Mouse (Mus musculus): Measurements from ENCODE around the gene Casp7. TPM values are rescaled to one million over a fixed set of nuclear protein-coding genes. Genes with fewer than 3 reads are reported as not detected.
A peak's percentile ranks its signal among the peaks of the same experiment; 100 is the strongest.
"Not testable (repeated sequence)": the region's sequence is repeated elsewhere in the genome, so short reads cannot be mapped to it uniquely, and the experiment has no call there.

The Casp7 gene
- total RNA-seq, 2 experiments from 2014 or later = 3.9 to 4.1 TPM

DNA sequence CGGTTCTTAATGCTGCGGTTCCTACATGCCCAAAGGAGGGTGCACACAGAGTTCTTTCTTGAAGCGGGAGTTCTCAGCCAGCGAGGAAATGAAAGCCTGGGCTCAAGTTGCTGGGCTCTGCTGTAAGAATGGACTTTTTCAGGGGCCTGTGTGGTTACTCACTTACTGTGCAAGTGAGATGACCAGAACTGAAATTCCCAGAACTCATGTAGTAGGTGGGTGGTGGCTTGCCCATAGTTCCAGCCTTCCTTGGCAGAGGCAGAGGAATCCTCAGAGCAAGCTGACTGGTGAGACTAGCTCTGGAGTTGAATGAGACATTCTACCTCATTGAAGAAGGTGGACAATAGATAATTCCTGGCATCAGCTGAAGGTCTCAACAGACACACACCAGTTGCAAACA lies 8.9 kb downstream of the Casp7 start:
- no peak for TF ChIP-seq CTCF (IDR thresholded peaks at IDR 0.05)
- Histone ChIP-seq H3K27ac (no peak overlapping the region), H3K4me3 (no peak overlapping the region)
- DNase-seq (ENCODE audit: extremely low spot score in 1 of 2, low spot score in 2 of 2) = no peak
- intact Hi-C loops (cut with DNase I) = no loop called here

DNA sequence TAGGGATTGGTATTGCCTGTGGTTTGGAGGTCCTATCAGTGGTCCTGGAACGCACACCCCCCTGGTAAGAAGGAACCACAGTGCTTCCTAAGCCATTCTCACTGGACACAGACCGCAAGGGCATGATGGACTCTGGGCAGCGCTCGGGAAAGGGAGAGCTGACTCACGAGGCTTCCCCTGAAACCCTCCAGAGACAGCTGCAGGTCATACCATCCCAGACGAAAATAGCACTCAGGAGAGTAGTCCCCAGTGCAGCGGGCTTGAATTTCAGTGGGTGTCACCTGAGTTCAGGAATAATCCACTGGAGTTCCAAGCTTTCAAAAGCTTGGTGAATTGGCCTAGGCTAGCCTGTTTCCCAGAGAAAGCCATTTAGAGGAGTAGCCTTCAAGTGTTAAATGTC lies 9.7 kb downstream of the Casp7 start:
- no peak for TF ChIP-seq CTCF (IDR thresholded peaks at IDR 0.05)
- H3K4me3 ChIP-seq = no peak overlapping the region
- no peak overlapping the region for H3K27ac ChIP-seq
- no peak for DNase-seq (ENCODE audit: extremely low spot score in 1 of 2, low spot score in 2 of 2)
- intact Hi-C loops (cut with DNase I) = no loop called here

DNA sequence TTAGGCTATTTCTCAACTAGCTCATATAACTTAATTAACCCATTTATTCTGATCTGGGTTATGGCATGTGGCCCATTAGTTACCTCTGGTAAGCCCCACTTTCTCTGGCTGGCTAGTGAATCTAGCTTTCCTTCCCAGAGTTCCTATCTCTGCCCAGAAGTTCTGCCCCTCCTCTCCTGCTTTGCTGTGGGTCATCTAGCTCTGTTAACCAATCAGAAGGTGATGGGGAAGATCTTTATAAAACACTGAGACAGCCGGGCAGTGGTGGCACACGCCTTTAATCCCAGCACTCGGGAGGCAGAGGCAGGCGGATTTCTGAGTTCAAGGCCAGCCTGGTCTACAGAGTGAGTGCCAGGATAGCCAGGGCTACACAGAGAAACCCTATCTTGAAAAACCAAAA lies 13.0 kb downstream of the Casp7 start:
- H3K4me3 ChIP-seq; intact Hi-C loops (cut with DNase I); DNase-seq (ENCODE audit: extremely low spot score in 1 of 2, low spot score in 2 of 2); H3K27ac ChIP-seq: not testable (repeated sequence)

DNA sequence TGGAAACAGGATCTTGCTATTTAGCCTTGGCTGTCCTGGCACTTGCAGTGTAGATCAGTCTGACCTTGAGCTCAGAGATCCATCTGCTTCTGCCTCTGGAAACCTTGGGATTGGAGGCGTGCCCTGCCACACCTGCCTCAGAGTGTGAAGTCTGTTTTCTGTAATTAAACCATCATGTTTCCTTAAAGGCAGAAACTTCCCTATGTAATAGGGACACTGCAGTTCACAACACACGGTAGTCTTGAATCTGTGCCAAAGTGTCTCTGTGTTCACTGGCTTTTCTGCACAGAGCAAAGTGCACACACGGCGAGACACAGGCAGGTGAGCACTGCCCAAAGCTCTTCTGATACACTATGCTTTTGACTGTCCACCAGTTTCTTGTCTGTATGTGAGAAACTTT lies 21.5 kb downstream of the Casp7 start:
- intact Hi-C loops (cut with DNase I) = no loop called here
- DNase-seq (ENCODE audit: extremely low spot score in 1 of 2, low spot score in 2 of 2) = no peak
- H3K27ac ChIP-seq = no peak overlapping the region
- no peak overlapping the region for H3K4me3 ChIP-seq
- TF ChIP-seq CTCF (IDR thresholded peaks at IDR 0.05) = no peak

- TF ChIP-seq CTCF (IDR thresholded peaks at IDR 0.05) = no peak
- intact Hi-C loops (cut with DNase I) = no loop called here
- no peak overlapping the region for H3K4me3 ChIP-seq
- no peak for DNase-seq (ENCODE audit: extremely low spot score in 1 of 2, low spot score in 2 of 2)
- H3K27ac ChIP-seq = no peak overlapping the region
Measured at GRCm38 (mm10) chr19:56419452-56419851, 22.5 kb downstream of the Casp7 start.

- DNase-seq (ENCODE audit: extremely low spot score in 1 of 2, low spot score in 2 of 2) = no peak
- TF ChIP-seq CTCF (IDR thresholded peaks at IDR 0.05) = no peak
- Histone ChIP-seq H3K27ac (no peak overlapping the region), H3K4me3 (no peak overlapping the region)
- intact Hi-C loops (cut with DNase I) = loop anchor here (5.0 kb wide), 3 partner anchors 142 to 487 kb away; partner anchors contain the start of gene Adrb1
Measured at GRCm38 (mm10) chr19:56420345-56420744, 23.4 kb downstream of the Casp7 start.

- TF ChIP-seq CTCF (IDR thresholded peaks at IDR 0.05) = peak; percentile 80
- peak; percentile 88 to 97 for DNase-seq (ENCODE audit: extremely low spot score in 1 of 2, low spot score in 2 of 2)
- intact Hi-C loops (cut with DNase I) = loop anchor here (1.0 to 5.0 kb wide), 4 partner anchors 140 to 485 kb away; partner anchors contain the start of gene Adrb1
- Histone ChIP-seq H3K27ac (peak overlapping the region; percentile 48), H3K4me3 (no peak overlapping the region)
Measured at GRCm38 (mm10) chr19:56422476-56423338, 25.8 kb downstream of the Casp7 start.

GRCm38 (mm10) chr19:56423370-56423769 lies 26.4 kb downstream of the Casp7 start:
- intact Hi-C loops (cut with DNase I) = loop anchor here (5.0 kb wide), 3 partner anchors 139 to 484 kb away; partner anchors contain the start of gene Adrb1
- DNase-seq (ENCODE audit: extremely low spot score in 1 of 2, low spot score in 2 of 2) = peak in 1 of 2 experiments; percentile 19
- no peak for TF ChIP-seq CTCF (IDR thresholded peaks at IDR 0.05)
- Histone ChIP-seq H3K27ac (peak overlapping the region; percentile 48), H3K4me3 (no peak overlapping the region)

- Histone ChIP-seq H3K27ac (no peak overlapping the region), H3K4me3 (no peak overlapping the region)
- TF ChIP-seq CTCF (IDR thresholded peaks at IDR 0.05) = no peak
- no peak for DNase-seq (ENCODE audit: extremely low spot score in 1 of 2, low spot score in 2 of 2)
- intact Hi-C loops (cut with DNase I) = loop anchor here (5.0 kb wide), 3 partner anchors 138 to 482 kb away; partner anchors contain the start of gene Adrb1
Measured at GRCm38 (mm10) chr19:56424606-56425395, 27.9 kb downstream of the Casp7 start.

GRCm38 (mm10) chr19:56425492-56425891 lies 28.6 kb downstream of the Casp7 start:
- no peak for TF ChIP-seq CTCF (IDR thresholded peaks at IDR 0.05)
- no peak for DNase-seq (ENCODE audit: extremely low spot score in 1 of 2, low spot score in 2 of 2)
- Histone ChIP-seq H3K27ac (peak overlapping the region; percentile 47; the same call in 1 of the 2 replicates), H3K4me3 (no peak overlapping the region)
- intact Hi-C loops (cut with DNase I) = no loop called here

GRCm38 (mm10) chr19:56430369-56430768 lies 33.4 kb downstream of the Casp7 start:
- intact Hi-C loops (cut with DNase I) = no loop called here
- TF ChIP-seq CTCF (IDR thresholded peaks at IDR 0.05) = no peak
- Histone ChIP-seq H3K27ac (no peak overlapping the region), H3K4me3 (no peak overlapping the region)
- DNase-seq (ENCODE audit: extremely low spot score in 1 of 2, low spot score in 2 of 2) = no peak

DNA sequence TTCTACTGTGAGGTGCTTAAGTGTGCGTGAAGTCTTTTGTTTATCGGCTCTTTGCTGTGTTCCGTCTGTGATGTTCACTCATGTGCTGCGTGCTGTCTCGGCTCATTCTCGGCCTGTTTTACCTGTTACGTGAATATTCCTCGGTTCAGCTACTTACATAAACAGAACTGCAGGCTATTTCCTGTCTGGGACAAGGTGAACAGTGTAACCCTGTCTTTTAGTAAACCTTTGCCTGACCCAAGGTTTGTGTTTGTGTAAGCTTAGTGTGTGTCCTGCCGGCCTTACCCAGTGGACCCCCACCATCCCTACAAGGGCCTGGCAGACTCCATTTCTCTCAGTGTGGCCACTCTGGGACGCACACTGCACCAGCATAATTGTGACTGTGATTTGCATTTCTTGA lies 35.8 kb downstream of the Casp7 start:
- intact Hi-C loops (cut with DNase I) = no loop called here
- H3K27ac ChIP-seq = no peak overlapping the region
- no peak overlapping the region for H3K4me3 ChIP-seq
- no peak for TF ChIP-seq CTCF (IDR thresholded peaks at IDR 0.05)
- no peak for DNase-seq (ENCODE audit: extremely low spot score in 1 of 2, low spot score in 2 of 2)
